Comparison of ENCODE assay signal across 8 mouse cellular contexts in the genomic region with DNA sequence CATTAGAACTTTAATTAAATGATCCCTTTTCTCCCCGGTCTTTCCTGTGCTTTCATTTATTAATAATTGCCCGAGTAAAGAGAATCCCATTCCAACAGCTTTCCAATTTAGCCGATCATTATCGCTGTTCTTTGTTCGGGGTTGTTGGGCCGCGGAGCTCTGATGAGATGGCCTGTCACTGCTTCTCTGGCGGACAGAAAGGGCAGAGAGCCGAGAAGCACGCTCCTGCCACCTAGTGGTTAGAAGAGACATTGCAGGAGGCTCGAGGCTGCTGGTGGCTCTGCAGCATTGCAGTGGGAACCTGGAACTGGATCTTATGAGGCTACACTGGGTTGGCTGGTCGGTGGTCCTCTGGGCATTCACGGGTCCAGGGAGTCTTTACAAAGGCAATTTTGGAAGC. TPM values are rescaled to one million over a fixed set of nuclear protein-coding genes. Genes with fewer than 3 reads are reported as not detected.
DNase-seq lines count a peak whose midpoint lies in the region; ATAC-seq and TF ChIP-seq lines count a peak whose summit lies in the region.

No protein-coding gene starts in this region.

- TF ChIP-seq CTCF in Patski (IDR thresholded peaks at IDR 0.05), result peak; percentile 98

- no peaks in the 10 kb centered on the region for H3K27me3 ChIP-seq in Patski
- H3K27me3 ChIP-seq in hindbrain, embryonic 16.5 days (replicated peaks; ENCODE audit: control insufficient read depth, insufficient read depth, low read length), result no peaks in the 10 kb centered on the region; the same call in 1 of the 2 replicates

- in situ Hi-C loops in Patski (cut with MboI; ENCODE audit: low pct_unique_long_range_greater_than_20kb), result loop anchor here (5.0 kb wide), 3 partner anchors 81 to 306 kb away; no protein-coding TSS in a partner anchor

- peak overlapping the region; percentile 74 for H3K27ac ChIP-seq in hindbrain, embryonic 16.5 days (ENCODE audit: low read depth, low read length)

- H3K36me3 ChIP-seq in hindbrain, embryonic 16.5 days (ENCODE audit: control insufficient read depth, insufficient read depth, low read length), result no peaks in the 10 kb centered on the region

- DNase-seq in Patski (ENCODE audit: low read depth, low spot score), result no peak
- DNase-seq in cerebellum, postnatal 25 days, result peak; percentile 83 to 88
- DNase-seq in gastrocnemius, adult 18-20 months (ENCODE audit: low spot score), result peak; percentile 85
- peak; percentile 82 to 86 for DNase-seq in left cerebral cortex, adult 18-20 months (ENCODE audit: low spot score in 2 of 2)
- DNase-seq in right cerebral cortex, adult 18-20 months, result peak; percentile 85
- peak; percentile 43 for DNase-seq in urinary bladder, adult 2 months (ENCODE audit: low spot score)

- ATAC-seq in Patski, result peak; percentile 88
- peak; percentile 86 for ATAC-seq in hindbrain, embryonic 16.5 days
- ATAC-seq in megakaryocyte, adult 5-6 weeks (ENCODE audit: poor library complexity, severe bottlenecking), result peak; percentile 97

- H3K4me2 ChIP-seq in hindbrain, embryonic 16.5 days (ENCODE audit: low read length), result peak overlapping the region; percentile 37

- H3K4me1 ChIP-seq in hindbrain, embryonic 16.5 days (ENCODE audit: control insufficient read depth, insufficient read depth, low read depth, low read length), result peaks cover 5% of the 10 kb centered on the region

- CTCF ChIA-PET in Patski (lab: Charles Lee), result interaction anchor here (0.7 to 1.6 kb wide), 24 partner anchors 9 to 307 kb away, joined by 3 to 11 read pairs (median 4); no protein-coding TSS in a partner anchor

- no peak overlapping the region for H3K4me3 ChIP-seq in hindbrain, embryonic 16.5 days (ENCODE audit: low read length)

- peak overlapping the region; percentile 51 for H3K9ac ChIP-seq in hindbrain, embryonic 16.5 days (ENCODE audit: low read depth, low read length)

- H3K9me3 ChIP-seq in hindbrain, embryonic 16.5 days (ENCODE audit: control insufficient read depth, low read length), result peaks cover 3% of the 10 kb centered on the region; the same call in 1 of the 2 replicates

- WGBS in hindbrain, embryonic 16.5 days, result under 1% methylated on average over 13 of the region's 13 CpGs

- POLR2A ChIA-PET in Patski (lab: Charles Lee), result no interaction called here

RNA-seq across cellular contexts. Expression of a gene that starts 13.4 kb away (rescaled TPM):
- 0.01 TPM for polyA plus RNA-seq in Patski (2021)
- not detected for total RNA-seq in gastrocnemius, adult 18-20 months (2021)
- 13.3 and 15.7 TPM in 2 replicates for polyA plus RNA-seq in hindbrain, embryonic 16.5 days (2015; fragmentation: Nextera tagmentation; extraction: Ambion mirVana)
- total RNA-seq in left cerebral cortex, adult 18-20 months (2021), result under 1 TPM; 0.12 TPM
- total RNA-seq in megakaryocyte, adult 5-6 weeks (2015), result not detected in 2 replicates
- total RNA-seq in megakaryocyte, adult 5-6 weeks (2017), result not detected in 2 replicates
- polyA plus RNA-seq in urinary bladder, adult 2 months (2012; rRNA removed), result not detected in 2 replicates

RNA-seq across cellular contexts. Expression of a gene that starts 51.3 kb away (rescaled TPM):
- 0.05 TPM for polyA plus RNA-seq in Patski (2021)
- under 1 TPM in 1 of 2 experiments, not detected in 1; 0.17 TPM for total RNA-seq in gastrocnemius, adult 18-20 months (2021)
- polyA plus RNA-seq in hindbrain, embryonic 16.5 days (2015; fragmentation: Nextera tagmentation; extraction: Ambion mirVana), result 36.0 and 38.2 TPM in 2 replicates
- 10 to 100 TPM; 59.6 to 69.1 TPM for total RNA-seq in left cerebral cortex, adult 18-20 months (2021)
- not detected in 2 replicates for total RNA-seq in megakaryocyte, adult 5-6 weeks (2015)
- not detected in 2 replicates for total RNA-seq in megakaryocyte, adult 5-6 weeks (2017)
- polyA plus RNA-seq in urinary bladder, adult 2 months (2012; rRNA removed), result 0.18 and 0.31 TPM in 2 replicates

Comparison
In these comparisons a context has a peak if more than half of its experiments do, and no peak if none do; other contexts are left out.
1. RNA of a gene that starts 51.3 kb away (total RNA-seq): 59.6 to 69.1 TPM in left cerebral cortex, adult 18-20 months; 0.17 TPM in gastrocnemius, adult 18-20 months and not detected in megakaryocyte, adult 5-6 weeks; every median in the first group is over 10 times any median in the second.
2. Peak in every context shown above with its lines, with median percentiles within 50 percentile points of each other: ATAC-seq.